Mouse (Mus musculus) T-cell, adult 66 days (primary cell): Measurements from ENCODE around the gene Mettl15. TPM values are rescaled to one million over a fixed set of nuclear protein-coding genes. Genes with fewer than 3 reads are reported as not detected.

Experiments
- total RNA-seq, 2 experiments: library from RNA; stranded (reverse); gene quantifications; 3 replicates in 1 of 2; 4 replicates in 1 of 2; pipeline ENCODE4 v1.2.4; 2023

Mettl15 gene
- 1 to 10 TPM; 5.7 to 6.9 TPM for total RNA-seq

DNA sequence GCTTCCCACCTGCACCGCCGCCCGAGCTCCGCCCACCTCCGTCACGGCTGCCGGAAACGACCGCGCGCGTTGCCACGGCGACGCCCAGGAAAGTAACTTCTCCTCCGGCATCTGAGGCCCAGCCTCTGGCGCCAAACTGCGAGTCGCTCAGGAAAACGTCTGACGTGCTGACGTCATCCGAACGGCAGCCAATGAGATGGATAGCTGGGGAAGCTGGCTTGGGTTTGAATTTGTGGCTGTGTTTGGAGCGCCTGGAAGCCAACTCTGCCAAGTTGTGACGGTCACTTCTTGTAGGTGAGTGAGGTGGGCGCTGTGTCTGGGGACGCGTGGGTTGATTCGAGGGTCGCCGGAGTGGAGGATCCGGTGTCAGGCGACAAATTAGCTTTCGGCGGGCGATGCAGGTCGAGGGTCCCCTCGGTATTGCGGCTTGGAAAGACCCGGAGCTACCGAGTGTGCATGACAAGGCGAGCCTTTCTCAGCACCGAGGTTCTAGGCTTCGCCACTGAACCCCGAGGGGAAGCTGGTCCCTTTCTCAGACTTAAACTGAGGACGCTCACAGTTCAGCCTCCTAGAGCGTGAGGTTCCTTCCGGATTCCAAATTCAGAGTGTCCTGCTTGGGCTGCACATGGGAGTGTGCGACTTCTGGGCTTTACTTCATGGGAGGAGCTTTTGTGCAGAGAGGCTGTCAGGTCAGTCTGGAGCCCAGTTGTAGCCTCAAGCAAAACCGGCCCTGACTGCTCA is at the start of gene Mettl15, which contains the start of gene Kif18a:
TSS of gene Mettl15 (minus strand) at position 149 of the 741 bp plus-strand sequence.
TSS of gene Kif18a (plus strand) at position 139 of the 741 bp plus-strand sequence.

Other genes with a start within 250 kb of the Mettl15 start
- 1 to 10 TPM; 5.7 to 8.6 TPM for gene Kif18a, start within 50 bp of the Mettl15 start, total RNA-seq